Mouse (Mus musculus) thymus, adult 2 months (tissue): Measurements from ENCODE around the gene Mon2.

Source experiments
- CTCF ChIP-seq: fragments of 200-500 bp; IDR thresholded peaks from 2 replicates; pipeline ENCODE4 v1.5.1; 2012; ENCODE audit warnings: mild to moderate bottlenecking, control low read depth, low read length, moderate library complexity, borderline replicate concordance; ENCODE audit not compliant: control insufficient read depth, poor library complexity, insufficient read depth; ENCODE audit errors: extremely low read depth
- POLR2A ChIP-seq: fragments of 200-500 bp; IDR thresholded peaks from 2 replicates; pipeline ENCODE4 v1.6.1; 2012; ENCODE audit warnings: mild to moderate bottlenecking, low read length, control low read depth, moderate library complexity; ENCODE audit not compliant: control insufficient read depth, poor library complexity, insufficient read depth; ENCODE audit errors: extremely low read depth

- no peak for TF ChIP-seq POLR2A
- no peak for TF ChIP-seq CTCF
These were observed 45.7 kb downstream of the Mon2 start for GRCm38 (mm10) chr10:123030589-123030988.
